Mouse (Mus musculus) cerebellum, postnatal 10 days (tissue): ENCODE measurements at regions not wholly inside any gene's neighbourhood (a gene's known extent, or its start where the extent isn't known, plus 50 kb on each side); places are given as distances from the start of the nearest gene placed in this dataset.
"Not testable (repeated sequence)": the region's sequence is repeated elsewhere in the genome, so short reads cannot be mapped to it uniquely, and the experiment has no call there.

Source experiments
- DNase-seq, 2 experiments: peaks; one replicate each; pipeline ENCODE4 v3.0.0; 2021; ENCODE audit warnings: mixed read lengths in 2 of 2

GRCm38 (mm10) chr2:53632816-53633474 is 441.4 kb downstream of the Arl6ip6 start:
- DNase-seq: not testable (repeated sequence)

- DNase-seq: no peak
These were observed 416.6 kb downstream of the Rprm start for GRCm38 (mm10) chr2:53668599-53669372.

GRCm38 (mm10) chr2:53680350-53681011 is 404.9 kb downstream of the Rprm start:
- no peak for DNase-seq

GRCm38 (mm10) chr2:53682599-53682998 is 402.8 kb downstream of the Rprm start:
- no peak for DNase-seq

GRCm38 (mm10) chr2:53687281-53687680 is 398.1 kb downstream of the Rprm start:
- DNase-seq: no peak

GRCm38 (mm10) chr2:53689223-53689880 is 396.0 kb downstream of the Rprm start:
- no peak for DNase-seq

GRCm38 (mm10) chr2:53691580-53692118 is 393.7 kb downstream of the Rprm start:
- DNase-seq: peak in 1 of 2 experiments; percentile 15

- DNase-seq: peak; percentile 84
These were observed 374.1 kb downstream of the Rprm start for GRCm38 (mm10) chr2:53711213-53711612.

GRCm38 (mm10) chr2:53713106-53713640 is 372.2 kb downstream of the Rprm start:
- no peak for DNase-seq

- no peak for DNase-seq
These were observed 370.3 kb downstream of the Rprm start for GRCm38 (mm10) chr2:53715017-53715416.

- DNase-seq: no peak
These were observed 362.1 kb downstream of the Rprm start for GRCm38 (mm10) chr2:53723231-53723630.

- DNase-seq: no peak
These were observed 356.7 kb downstream of the Rprm start for GRCm38 (mm10) chr2:53728693-53729092.

GRCm38 (mm10) chr2:53730451-53730850 is 354.9 kb downstream of the Rprm start:
- DNase-seq: no peak

- DNase-seq: no peak
These were observed 321.9 kb downstream of the Rprm start for GRCm38 (mm10) chr2:53763486-53763885.

- not testable (repeated sequence) for DNase-seq
These were observed 303.3 kb downstream of the Rprm start for GRCm38 (mm10) chr2:53782035-53782434.

GRCm38 (mm10) chr2:53788599-53788998 is 296.8 kb downstream of the Rprm start:
- not testable (repeated sequence) for DNase-seq

GRCm38 (mm10) chr2:53796605-53797004 is 288.7 kb downstream of the Rprm start:
- DNase-seq: no peak

GRCm38 (mm10) chr2:53803666-53804065 is 281.7 kb downstream of the Rprm start:
- DNase-seq: no peak

- DNase-seq: no peak
These were observed 234.4 kb downstream of the Rprm start for GRCm38 (mm10) chr2:53850815-53851528.
